Mouse (Mus musculus) urinary bladder, postnatal 4 days (tissue): Measurements from ENCODE around the gene Ddx17.

Experiments used
- DNase-seq, 2 experiments: peaks; one replicate each; pipeline ENCODE4 v3.0.0; 2021 to 2022; ENCODE audit warnings: low spot score in 2 of 2

The Ddx17 gene

DNA sequence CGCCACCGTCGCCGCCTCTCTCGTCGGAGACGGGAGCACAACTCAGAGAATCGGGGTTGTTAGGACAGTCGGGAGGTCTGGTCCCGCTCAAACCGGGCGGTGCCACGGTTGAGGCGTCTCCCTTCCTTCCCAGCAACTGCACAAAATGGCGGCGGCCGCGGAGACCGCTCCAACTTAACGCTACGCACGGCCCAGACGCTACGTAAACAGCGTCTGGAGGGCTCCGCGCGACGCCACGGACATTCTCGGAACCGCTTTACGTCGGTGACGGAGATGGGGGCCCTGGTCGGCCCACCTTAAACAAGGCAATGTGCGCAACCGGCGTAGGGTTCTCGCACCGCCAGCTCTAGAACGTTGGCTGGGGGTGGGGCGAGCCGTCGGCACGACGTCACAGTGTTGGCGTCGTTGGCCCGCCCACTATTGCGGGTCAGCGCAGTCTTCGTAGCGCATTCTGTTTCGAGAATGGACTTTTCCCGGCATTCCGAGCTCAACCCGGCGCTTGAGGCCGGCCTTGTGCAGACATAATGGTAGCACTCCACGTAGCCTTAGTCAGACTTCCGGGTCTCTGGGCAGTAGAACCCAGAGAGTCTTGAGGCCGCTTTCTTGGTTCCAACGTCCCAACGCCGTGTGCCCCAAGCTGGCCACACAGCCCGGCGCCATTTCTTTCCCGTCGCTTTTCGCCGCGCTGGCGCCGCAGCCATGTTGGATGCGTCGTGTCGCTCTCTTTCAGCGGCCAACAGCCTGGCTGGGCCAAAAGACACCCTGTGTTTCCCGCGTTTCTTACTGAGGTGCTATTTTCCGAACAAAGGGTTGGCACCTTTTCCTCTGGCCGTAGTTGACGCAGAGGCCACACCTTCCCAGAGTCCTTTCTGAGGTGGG lies at the start of gene Ddx17:
Gene Ddx17 (minus strand): TSS at position 332 of the 879 bp plus-strand sequence.
- peak; percentile 97 to 98 for DNase-seq

DNA sequence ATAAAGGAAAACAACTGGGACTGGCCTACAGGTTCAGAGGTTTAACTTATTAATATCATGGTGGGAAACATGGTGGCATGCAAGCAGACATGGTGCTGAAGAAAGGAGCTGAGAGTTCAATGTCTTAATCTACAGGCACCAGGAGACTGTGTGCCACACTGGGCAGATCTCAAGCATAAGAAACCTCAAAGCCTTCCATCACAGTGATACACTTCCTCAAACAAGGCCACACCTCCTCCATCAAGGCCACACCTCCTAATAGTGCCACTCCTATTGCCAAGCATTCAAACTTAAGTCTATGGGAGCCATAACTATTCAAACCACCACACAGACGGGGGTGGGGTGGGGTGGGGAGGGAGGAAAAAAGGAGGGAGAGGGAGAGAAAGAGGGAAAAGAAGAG lies 35.0 kb upstream of the Ddx17 start:
- DNase-seq, result no peak

- no peak for DNase-seq
Observed at GRCm38 (mm10) chr15:79577671-79578426, 31.3 kb upstream of the Ddx17 start.

DNA sequence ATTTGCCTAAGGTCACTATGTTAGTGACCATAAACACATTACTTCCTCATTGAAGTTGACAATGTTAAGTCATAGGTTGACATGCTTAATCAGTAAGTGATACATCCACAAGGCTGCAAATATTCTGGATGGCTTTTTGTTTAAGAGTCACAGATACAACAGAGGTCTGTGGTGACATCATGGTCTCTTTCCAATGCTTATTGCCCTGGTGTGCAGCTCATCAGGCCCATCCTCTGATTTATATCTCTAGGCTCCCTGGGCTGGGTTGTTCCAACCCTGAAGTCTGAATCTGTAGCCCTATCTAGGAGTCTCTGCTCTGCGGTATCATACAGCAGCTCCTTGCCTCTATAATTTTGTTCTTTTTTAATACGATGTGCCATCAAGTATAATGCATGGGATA lies 30.4 kb upstream of the Ddx17 start:
- no peak for DNase-seq

DNA sequence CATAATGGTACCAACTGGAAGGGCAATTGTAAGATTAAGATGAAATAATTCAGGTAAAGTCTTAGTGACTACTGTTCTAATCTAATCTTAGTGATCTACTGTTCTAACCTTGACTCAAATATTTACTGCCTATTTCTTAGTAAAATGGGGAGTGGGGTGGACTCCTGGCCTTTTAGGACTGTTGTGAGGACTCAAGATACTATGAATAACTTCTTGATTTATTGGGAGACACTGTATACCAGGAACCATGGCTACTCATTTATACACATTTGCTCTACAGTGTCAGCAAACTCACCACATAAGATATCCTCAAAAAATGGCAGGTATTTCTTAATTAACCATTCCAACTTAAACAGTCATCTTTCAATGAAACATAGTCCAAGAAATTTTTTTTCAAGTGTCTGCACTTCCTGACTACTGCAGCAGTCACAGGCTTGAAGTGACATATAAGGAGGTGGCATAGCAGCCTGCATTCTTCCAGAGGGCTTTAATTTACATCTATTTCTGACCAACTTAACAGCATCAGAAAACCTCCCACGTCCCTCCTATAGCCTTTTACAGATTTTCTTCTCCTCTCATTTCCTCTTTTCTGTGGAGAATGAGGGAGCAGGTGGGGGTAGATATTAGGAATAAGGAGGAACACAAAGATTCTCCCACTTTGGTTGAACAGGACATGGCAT lies 29.1 kb upstream of the Ddx17 start:
- DNase-seq, result no peak

GRCm38 (mm10) chr15:79562417-79562816 lies 15.9 kb upstream of the Ddx17 start:
- no peak for DNase-seq

GRCm38 (mm10) chr15:79559649-79560048 lies 13.1 kb upstream of the Ddx17 start:
- DNase-seq, result no peak

DNA sequence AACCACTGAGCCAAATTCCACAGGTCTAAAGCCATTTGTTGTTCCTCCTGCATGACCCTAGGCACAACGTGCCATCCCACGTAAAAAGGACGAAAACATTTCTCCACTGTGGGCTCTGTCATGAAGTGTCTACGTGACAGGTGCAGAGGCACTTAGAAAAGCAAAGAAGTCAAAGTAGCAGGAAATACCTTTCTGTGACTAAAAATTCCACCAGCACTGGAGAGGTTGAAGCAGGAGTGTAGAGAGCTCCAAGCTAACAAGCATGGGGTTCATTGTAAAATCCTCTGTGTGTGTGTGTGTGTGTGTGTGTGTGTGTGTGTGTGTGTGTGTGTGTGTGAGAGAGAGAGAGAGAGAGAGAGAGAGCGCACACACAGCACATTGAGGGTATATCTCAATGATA lies 6.0 kb upstream of the Ddx17 start:
- no peak for DNase-seq

DNA sequence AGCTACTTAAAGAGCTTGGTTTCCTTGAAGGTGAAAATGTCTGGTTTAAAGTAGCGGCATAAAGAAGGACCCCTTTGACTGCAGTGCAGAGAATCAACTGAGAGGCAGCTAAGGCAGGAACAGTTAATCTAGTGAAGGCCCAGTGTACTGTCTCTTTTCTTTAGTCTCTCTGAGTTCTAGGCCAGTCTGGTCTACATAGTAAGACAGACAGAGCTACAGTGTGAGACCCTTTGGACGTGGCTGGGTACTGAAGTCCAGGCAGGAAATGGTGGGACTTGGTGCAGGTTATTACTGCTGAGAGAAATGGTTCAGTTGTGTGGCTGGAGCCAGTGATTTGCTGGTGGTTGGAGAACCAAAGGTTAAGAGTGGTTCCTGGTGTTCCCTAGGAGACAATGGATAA lies 1.7 kb upstream of the Ddx17 start:
- DNase-seq, result no peak

GRCm38 (mm10) chr15:79547289-79547820 lies 814 bp upstream of the Ddx17 start:
- no peak for DNase-seq

GRCm38 (mm10) chr15:79545921-79546399 lies 581 bp downstream of the Ddx17 start:
- peak; percentile 72 to 78 for DNase-seq

DNA sequence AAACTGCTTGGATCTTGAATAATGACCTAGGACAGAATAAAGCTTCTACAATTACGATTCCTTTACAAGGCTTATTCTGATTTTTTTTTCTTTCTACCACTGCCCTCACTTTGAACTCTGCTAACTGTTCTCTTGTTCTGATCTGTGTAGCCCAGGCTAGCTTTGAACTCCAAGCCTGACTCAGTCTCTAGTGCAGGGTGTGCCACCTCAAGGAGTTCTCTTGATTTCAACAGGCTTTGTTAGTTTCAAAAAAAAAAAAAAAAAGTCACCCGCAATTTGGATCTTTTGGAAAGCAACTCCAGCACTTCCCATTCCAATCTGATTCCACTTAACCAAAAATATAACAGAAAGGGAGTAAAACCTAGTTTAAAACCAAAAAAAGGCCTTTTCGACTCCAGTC lies 1.0 kb downstream of the Ddx17 start:
- DNase-seq, result no peak

DNA sequence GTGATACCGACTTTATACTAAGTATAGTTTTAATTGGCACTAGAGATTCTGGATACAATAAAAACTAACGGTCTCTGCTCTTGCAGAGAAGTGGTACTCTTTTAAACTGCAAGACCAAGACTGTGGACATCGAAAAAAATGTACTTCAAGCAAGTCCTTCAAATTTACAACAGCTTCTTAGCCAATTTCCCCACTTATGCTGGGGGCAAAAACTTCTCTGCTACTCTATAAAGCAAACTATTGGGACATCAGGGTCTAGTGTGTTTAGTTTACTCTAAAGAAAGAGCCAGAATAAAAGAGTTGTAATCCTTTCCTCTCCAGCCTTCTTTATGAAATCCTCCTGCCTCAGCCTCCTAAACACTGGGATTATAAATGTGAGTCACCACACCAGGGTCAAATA lies 2.6 kb downstream of the Ddx17 start:
- DNase-seq, result no peak

- no peak for DNase-seq
Observed at GRCm38 (mm10) chr15:79533796-79534195, 12.7 kb downstream of the Ddx17 start.

GRCm38 (mm10) chr15:79529935-79530334 lies 16.6 kb downstream of the Ddx17 start:
- no peak for DNase-seq

DNA sequence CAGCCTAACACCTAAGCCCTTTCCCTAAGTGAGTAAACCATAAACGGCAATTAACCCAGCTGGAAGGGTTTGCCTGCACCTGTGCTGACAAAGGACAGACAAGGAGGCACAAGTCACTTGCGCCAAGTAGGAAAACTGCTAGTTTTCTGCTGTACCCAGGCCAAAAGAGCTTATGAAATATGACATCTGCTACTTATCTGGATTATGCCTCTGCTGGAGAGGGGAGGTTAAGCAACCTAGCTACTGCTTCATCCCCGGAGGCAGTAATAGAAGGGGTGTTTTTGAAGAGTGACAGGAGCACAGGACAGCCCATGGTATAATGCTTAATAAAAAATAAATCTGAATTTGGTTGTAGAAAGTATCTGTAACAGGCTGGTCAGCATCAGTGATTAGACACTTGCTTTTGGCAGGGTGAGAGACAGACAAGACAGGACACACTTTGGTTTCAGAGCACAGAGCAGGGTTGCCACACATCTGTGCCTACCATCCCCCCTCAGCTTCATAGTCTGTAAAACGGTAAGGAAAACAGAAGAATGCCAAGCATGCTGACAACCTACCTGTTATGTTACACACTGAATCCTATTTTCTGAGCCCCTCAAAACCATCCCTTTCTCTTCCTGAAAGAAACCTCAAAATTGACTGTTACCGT lies 18.4 kb downstream of the Ddx17 start:
- no peak for DNase-seq

DNA sequence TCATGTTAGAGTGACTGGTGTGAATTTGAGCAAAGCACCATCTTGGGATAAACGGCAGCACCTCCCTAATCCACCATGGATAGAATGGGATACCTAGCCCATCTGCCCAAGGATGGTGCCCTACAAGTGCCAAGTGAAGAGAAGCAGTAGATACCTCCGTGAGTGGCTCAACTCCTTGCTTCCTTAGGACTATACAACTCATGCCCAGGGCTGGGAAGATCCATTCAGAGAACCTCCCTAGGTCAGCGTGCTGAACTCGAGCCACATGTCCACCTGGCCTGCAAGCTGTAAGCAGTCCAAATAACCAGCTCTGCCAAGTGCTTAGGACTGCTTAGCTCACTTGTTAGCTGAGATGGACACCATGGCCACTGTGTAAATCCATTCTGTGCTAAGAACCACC lies 19.3 kb downstream of the Ddx17 start:
- DNase-seq, result no peak

DNA sequence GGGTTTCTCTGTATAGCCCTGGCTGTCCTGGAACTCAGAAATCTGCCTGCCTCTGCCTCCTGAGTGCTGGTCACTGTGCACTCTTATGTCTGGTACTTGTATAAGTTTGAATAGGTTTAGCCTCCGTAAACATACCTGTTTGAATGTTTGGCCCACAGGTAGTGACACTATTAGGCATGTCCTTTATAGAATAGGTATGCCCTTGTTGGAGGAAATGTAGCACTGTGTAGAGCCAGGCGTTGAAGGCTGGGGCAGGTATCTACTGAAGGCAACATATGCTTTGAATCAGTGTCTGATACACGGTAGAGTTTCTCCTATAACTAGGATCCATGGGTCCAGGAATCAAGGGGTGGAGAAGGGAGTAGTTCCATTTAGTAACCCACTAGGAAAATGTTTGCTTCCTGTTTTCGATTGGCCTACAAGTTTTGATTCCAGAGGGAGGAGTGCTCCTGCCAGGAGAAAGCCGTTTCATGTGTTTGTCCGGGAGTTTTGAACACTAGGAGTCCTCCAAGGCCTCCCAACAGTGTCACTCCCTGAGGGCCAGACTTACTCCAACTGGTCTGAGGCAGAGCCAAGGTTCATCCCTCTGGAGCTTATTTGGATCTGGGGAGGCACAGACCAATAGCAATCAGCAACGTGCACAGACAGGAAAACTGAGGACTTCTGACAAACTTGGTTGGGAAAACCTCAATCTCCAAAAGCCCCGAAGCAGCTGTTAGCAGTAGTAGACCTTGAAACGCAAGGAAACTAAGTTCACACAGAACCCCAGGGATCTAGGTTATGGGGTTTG lies 20.4 kb downstream of the Ddx17 start:
- DNase-seq, result no peak

GRCm38 (mm10) chr15:79525564-79525963 lies 21.0 kb downstream of the Ddx17 start:
- DNase-seq, result no peak

DNA sequence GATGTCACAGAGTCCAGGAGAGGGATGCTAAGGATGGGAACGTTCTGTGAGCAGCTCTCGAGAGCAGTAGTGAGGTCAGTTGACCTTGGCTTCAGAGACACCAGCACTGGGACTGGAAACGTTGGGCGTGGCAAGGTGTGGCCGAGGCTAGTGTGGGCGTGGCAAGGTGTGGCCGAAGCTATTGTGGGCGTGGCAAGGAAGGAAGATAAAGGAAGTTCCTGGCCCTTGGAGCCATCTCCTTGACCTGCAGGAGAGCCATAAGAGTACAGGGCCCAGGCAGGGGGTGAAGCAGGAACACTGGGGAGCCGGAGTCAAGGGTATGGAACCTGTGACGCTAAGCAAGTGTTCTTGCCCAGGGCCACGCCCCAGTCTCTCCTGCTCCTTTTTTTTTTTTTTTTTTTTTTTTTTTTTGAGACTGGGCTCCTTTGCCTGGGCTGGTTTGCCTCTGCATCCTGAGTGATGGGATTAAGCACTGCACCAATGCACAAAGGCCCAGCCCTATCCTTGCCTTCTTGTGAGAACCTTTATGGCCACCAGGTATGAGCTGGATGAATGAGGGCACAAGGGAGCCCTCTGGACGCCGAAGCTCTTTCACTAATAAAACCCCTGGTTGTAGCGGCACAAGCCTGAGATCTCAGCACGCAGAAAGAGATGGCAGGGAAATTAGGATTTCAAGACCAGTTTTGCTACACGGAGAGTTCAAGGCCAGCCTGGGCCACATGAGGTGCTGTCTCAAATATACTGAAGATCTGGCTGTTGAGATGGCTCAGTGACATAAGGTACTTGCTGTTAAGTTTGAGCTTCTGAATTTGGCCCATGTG lies 26.9 kb downstream of the Ddx17 start:
- DNase-seq, result no peak
